Mouse (Mus musculus): ENCODE results near the gene Tmem255a.

Gene Tmem255a

DNA sequence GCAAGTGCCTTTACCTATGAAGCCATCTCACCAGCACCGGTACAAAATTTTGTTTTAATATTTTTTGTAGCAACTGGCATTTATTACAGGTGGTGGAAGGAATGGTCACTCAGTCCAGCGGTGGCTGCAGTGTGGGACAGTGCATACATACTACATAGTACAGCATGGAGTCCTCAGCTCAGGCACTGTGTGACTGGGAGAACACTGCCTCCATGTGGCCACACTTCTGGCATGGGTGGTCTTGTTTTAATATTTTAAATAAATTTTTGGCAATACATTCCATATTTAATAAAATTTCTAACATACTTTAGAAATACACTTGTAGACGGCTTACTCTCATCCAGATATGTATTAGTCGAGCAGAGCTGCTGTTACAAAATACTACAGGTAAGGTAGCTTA lies 85.6 kb downstream of the Tmem255a start:
- DNase-seq (ENCODE audit: low read depth, low spot score), result no peak

GRCm38 (mm10) chrX:38166064-38166463 lies 86.2 kb downstream of the Tmem255a start:
- DNase-seq (ENCODE audit: low read depth, low spot score), result no peak

DNA sequence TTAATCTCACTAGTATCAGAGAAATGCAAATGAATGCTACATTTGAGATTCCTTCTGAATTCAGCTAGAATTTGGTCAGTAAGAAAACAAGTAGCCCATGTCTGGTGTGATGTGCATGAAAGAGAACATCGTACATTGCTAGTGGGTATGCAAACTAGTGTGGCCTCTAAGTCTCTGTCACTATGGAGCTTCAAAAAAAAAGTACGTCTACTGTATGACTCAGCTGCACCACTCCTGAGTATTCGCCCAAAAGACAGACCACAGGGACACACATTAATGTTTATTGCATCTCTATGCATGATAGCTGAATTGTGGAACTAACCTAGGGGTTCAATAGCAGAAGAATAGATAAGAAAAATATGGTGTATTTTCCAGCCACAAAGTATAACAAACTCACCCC lies 86.9 kb downstream of the Tmem255a start:
- DNase-seq (ENCODE audit: low read depth, low spot score), result no peak

DNA sequence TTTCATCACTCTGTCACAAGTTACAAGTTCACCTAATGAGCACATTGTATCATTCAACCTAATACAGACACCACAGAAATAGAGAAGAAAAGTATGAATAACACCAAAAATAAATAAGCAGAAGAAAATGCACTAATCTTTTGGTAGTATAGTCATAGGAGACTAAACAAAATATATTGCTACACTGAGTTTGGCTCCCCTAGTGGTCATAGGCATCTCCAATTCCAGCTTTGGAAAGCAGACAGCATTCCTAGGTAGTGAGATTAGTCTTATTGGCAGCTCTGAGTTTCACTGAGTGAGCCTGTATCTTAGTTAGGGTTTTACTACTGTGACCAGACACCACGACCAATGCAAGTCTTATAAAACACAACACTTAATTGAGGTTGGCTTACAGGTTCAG lies 93.1 kb downstream of the Tmem255a start:
- DNase-seq (ENCODE audit: low read depth, low spot score), result no peak

All from telencephalon, adult 2 months (tissue).